Mouse (Mus musculus): Measurements from ENCODE around the gene Prm1. TPM values are rescaled to one million over a fixed set of nuclear protein-coding genes. Genes with fewer than 3 reads are reported as not detected.

Gene Prm1
- polyA plus RNA-seq, 1 experiment from 2014 or later, result not detected

DNA sequence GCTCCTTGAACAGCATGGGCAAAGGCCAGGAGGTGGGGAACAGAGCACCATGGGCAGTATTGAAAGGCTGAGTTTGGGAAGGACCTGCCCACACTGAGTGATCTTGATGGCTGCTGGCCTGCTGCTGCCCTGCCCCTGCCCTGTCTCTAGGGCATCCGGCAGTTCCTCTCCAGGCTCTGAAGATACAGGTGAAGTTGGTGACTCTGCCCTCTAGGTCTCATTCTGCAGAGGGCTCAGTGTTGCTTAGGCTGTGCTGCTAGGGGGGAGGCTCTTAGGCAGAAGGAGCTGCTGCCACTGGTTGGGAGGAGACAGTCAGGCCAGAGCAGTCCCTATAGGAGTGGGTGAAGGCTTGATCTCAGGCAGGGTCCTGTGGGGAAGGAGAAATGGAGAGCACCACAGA is 32.3 kb upstream of the Prm1 start:
- H3K27ac ChIP-seq, result peak overlapping the region; percentile 61
- H3K36me3 ChIP-seq, result peaks cover 24% of the 10 kb centered on the region
- no peak for DNase-seq (ENCODE audit: low spot score)
- H3K27me3 ChIP-seq (ENCODE audit: low read depth, poor library complexity, severe bottlenecking), result 0 out of 2 replicates have a peak, but pooled peaks cover 7% of the 10 kb centered on the region
- no peaks in the 10 kb centered on the region for H3K9me3 ChIP-seq (replicated peaks)
- no peak overlapping the region for H3K4me3 ChIP-seq
- peaks cover 57% of the 10 kb centered on the region for H3K4me1 ChIP-seq
- 100% methylated on average over 1 of the region's 1 CpGs for WGBS

DNA sequence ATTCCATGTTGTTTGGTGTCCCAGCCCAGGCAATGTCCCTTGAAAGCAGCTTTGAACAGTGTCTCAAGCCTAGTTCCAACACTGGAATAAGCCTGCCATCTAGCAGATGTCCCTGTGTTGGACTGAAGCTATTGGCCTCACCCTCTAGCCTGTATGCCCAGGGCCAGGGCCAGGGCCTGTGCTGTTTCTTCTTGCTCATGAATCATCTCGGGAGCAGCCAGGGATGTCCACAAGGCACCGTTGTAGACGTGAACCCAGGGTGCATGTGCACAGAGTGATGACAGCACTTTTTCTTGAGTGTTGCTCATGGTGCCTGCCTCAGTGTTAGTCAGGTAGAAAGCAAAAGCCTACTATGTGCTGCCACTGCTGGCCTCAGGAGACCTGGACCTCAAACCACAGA is 31.6 kb upstream of the Prm1 start:
- 88% methylated on average over 3 of the region's 3 CpGs for WGBS
- H3K36me3 ChIP-seq, result peaks cover 24% of the 10 kb centered on the region
- H3K27me3 ChIP-seq (ENCODE audit: low read depth, poor library complexity, severe bottlenecking), result 0 out of 2 replicates have a peak, but pooled peaks cover 7% of the 10 kb centered on the region
- peaks cover 54% of the 10 kb centered on the region for H3K4me1 ChIP-seq
- H3K27ac ChIP-seq, result no peak overlapping the region
- no peaks in the 10 kb centered on the region for H3K9me3 ChIP-seq (replicated peaks)
- DNase-seq (ENCODE audit: low spot score), result no peak
- H3K4me3 ChIP-seq, result no peak overlapping the region

DNA sequence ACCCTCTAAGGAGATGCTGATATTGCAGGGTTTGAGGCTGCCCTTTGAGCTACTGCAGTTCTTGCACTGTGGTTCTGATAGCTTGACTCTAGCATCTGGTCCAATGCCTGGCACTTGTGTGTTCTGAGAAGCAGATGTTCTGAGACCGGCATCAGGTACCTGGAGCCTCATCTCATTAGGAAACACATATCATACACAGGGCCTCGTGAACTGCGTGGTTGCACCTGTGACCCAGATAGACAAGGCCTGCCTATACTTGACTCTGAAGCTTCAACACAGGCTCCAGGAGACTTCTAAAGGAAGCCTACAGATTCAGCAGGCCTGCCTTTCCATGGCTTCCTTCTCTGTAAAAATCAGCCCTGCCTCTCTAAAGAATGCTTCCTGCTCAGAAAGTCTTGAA is 30.7 kb upstream of the Prm1 start:
- no peaks in the 10 kb centered on the region for H3K9me3 ChIP-seq (replicated peaks)
- no peak overlapping the region for H3K4me3 ChIP-seq
- H3K27me3 ChIP-seq (ENCODE audit: low read depth, poor library complexity, severe bottlenecking), result 0 out of 2 replicates have a peak, but pooled peaks cover 7% of the 10 kb centered on the region
- 94% methylated on average over 3 of the region's 3 CpGs for WGBS
- H3K27ac ChIP-seq, result no peak overlapping the region
- no peak for DNase-seq (ENCODE audit: low spot score)
- peaks cover 21% of the 10 kb centered on the region for H3K36me3 ChIP-seq
- peaks cover 53% of the 10 kb centered on the region for H3K4me1 ChIP-seq

DNA sequence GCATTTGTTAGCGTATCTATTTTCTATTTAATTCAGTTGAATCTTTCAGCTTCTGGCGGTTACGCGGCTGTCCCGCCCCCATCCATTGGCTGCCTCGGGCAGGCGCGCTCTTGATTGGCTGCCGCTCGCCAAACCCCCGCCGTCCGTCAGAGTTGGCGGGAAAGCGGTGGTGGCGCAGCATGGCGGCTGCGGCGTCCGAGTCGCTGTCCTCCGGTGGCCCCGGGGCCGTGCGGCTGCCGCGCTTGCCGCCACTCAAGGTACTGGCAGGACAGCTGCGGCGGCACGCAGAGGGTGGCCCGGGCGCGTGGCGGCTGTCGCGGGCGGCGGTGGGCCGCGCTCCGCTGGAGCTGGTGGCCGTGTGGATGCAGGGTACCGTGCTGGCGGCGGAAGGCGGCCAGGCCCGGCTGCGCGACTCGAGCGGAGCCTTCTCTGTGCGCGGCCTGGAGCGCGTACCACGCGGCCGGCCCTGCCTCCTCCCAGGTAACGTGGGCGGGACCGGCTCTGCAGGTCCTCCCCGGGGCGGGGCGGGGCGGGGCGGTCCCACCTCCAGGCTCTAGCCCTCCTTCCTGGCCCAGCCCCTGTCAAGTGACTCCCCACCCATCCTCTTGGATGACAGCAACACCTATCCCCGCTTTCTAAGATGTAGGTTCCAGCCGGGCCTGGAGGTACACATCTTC is 29.4 kb upstream of the Prm1 start, which contains the start of gene Rmi2:
Rmi2 (plus strand) TSS at position 149 of the 677 bp plus-strand sequence.
- H3K4me3 ChIP-seq, result peak within 1 kb of the TSS; percentile 90
- peaks cover 8% of the 10 kb centered on the region for H3K36me3 ChIP-seq
- H3K27me3 ChIP-seq (ENCODE audit: low read depth, poor library complexity, severe bottlenecking), result 0 out of 2 replicates have a peak, but pooled peaks cover 7% of the 10 kb centered on the region
- H3K9me3 ChIP-seq (replicated peaks), result no peaks in the 10 kb centered on the region
- H3K4me1 ChIP-seq, result peaks cover 52% of the 10 kb centered on the region
- WGBS, result under 1% methylated on average over 67 of the region's 69 CpGs
- peak; percentile 92 for DNase-seq (ENCODE audit: low spot score)
- H3K27ac ChIP-seq, result peak within 1 kb of the TSS; percentile 97

DNA sequence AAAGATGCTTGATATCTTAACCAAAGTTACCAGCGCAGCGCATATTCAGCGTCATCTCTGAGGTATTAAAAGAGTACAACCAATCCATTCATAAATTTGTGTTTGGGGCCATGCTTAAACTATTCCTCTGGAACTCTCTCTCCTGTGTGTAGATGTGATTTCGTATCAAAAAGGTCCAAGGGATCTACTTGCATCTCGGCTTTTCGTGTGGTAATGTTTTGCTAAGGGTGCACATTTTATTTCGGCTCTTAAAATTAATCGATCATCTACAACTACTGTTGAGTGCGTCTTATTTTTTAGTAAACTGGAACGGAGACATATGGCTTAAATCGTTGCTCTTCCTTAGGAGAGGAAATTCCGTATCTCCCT is 28.9 kb upstream of the Prm1 start:
- Histone ChIP-seq H3K4me3 (peak overlapping the region; percentile 90), H3K4me1 (peaks cover 46% of the 10 kb centered on the region), H3K36me3 (0 out of 2 replicates have a peak, but pooled peaks cover 2% of the 10 kb centered on the region), H3K9me3 (replicated peaks) (no peaks in the 10 kb centered on the region), H3K27ac (peak overlapping the region; percentile 97), H3K27me3 (ENCODE audit: low read depth, poor library complexity, severe bottlenecking) (0 out of 2 replicates have a peak, but pooled peaks cover 7% of the 10 kb centered on the region)
- WGBS, result 11% methylated on average over 12 of the region's 12 CpGs
- DNase-seq (ENCODE audit: low spot score), result no peak

DNA sequence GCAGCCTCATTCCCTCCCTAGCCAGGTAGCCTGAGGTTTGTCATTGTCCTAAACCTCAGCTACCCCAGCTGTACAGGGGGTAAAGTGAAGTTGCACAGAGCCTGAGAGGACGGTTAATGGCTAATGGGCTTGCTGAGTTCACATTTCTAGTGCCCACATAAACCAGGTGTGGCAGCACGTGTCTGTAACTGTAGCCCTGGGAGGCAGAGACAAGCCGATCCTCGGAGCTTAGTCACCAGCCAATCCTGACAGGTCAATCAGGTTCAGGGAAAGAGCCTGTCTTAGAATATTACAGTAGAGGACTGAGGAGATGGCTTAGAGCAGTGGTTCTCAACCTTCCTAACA is 22.8 kb upstream of the Prm1 start:
- no peaks in the 10 kb centered on the region for H3K9me3 ChIP-seq (replicated peaks)
- WGBS, result 72% methylated on average over 4 of the region's 4 CpGs
- DNase-seq (ENCODE audit: low spot score), result no peak
- 0 out of 2 replicates have a peak, but pooled peaks cover 3% of the 10 kb centered on the region for H3K27me3 ChIP-seq (ENCODE audit: low read depth, poor library complexity, severe bottlenecking)
- no peaks in the 10 kb centered on the region for H3K36me3 ChIP-seq
- H3K27ac ChIP-seq, result 0 out of 2 replicates have a peak overlapping the region, but pooled peaks have one; percentile 11
- H3K4me3 ChIP-seq, result no peak overlapping the region
- H3K4me1 ChIP-seq, result peaks cover 14% of the 10 kb centered on the region; the same call in 1 of the 2 replicates

DNA sequence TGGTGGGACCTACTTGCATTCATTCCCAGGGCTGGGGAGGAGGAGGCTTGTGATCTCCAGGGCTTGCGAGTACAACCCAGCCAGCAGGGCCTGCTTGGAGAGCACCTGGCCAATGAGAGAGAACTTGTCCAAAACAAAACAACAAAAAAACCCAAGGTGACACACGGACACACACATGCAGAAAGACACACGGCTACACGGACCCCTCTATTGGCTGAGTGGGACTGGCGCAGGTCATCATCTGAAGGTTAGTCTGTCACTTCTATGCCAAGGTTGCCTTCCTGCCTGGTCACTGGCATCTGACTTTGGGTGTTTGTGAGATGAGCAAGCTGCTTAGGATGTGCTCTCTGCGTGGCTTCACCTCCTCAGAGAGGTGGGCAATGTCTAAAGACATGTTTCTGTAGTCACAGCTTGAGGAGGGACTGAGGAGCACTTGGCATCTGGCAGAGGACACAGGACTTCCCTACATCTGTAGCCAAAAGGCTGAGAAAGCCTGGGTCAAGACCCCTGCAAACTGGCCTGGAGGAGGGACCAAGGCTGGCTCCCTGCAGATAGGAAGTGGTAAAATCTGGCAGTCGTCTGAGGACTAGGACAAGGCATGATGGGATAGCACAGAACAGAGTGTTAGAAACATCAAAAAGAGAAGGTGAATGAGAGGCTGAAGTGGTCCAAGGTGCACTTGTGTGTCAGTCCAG is 22.3 kb upstream of the Prm1 start:
- Histone ChIP-seq H3K27ac (0 out of 2 replicates have a peak overlapping the region, but pooled peaks have one; percentile 11), H3K36me3 (no peaks in the 10 kb centered on the region), H3K9me3 (replicated peaks) (no peaks in the 10 kb centered on the region), H3K4me1 (peaks cover 14% of the 10 kb centered on the region; the same call in 1 of the 2 replicates), H3K4me3 (no peak overlapping the region), H3K27me3 (ENCODE audit: low read depth, poor library complexity, severe bottlenecking) (no peaks in the 10 kb centered on the region)
- WGBS, result 84% methylated on average over 7 of the region's 7 CpGs
- no peak for DNase-seq (ENCODE audit: low spot score)

DNA sequence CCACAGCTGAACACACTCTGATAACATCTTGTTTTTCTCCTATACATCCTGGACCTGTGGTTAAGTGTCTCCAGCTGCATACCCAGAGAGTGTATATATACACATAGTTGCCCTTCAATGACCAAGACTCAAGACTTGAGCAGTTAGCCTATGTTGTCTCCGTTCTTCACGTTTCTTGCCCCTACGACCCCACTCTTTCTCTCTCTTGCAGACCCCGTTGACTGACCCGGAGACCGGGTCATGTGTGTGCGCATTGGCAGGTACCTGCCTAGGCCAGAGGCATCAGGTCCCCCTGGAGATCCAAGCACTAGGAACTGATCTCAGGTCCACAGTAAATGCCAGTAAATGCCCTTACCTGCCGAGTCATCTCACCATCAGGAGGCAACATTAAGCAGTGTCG is 21.6 kb upstream of the Prm1 start:
- Histone ChIP-seq H3K27me3 (ENCODE audit: low read depth, poor library complexity, severe bottlenecking) (no peaks in the 10 kb centered on the region), H3K4me1 (peaks cover 14% of the 10 kb centered on the region; the same call in 1 of the 2 replicates), H3K4me3 (no peak overlapping the region), H3K36me3 (no peaks in the 10 kb centered on the region), H3K27ac (no peak overlapping the region), H3K9me3 (replicated peaks) (no peaks in the 10 kb centered on the region)
- no peak for DNase-seq (ENCODE audit: low spot score)
- 91% methylated on average over 9 of the region's 9 CpGs for WGBS

DNA sequence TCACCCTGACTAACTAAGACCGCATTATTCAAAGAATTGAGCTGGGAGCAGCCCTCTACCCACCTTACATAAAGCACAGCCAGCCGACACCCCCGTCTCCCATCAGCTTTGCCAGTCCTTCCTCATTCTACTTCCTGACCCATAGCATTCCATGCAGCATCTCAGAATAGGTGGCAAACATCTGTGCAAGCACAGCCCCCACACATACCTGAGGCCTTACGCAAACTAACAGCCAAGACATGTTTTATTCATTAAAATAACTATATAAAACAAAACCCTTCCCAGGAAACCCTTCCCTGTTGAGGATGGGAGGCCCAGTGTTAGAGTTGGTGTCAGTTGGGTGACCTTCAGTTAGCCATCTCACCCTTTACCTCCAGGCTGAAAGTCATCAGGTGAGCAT is 20.2 kb upstream of the Prm1 start:
- Histone ChIP-seq H3K27me3 (ENCODE audit: low read depth, poor library complexity, severe bottlenecking) (no peaks in the 10 kb centered on the region), H3K27ac (no peak overlapping the region), H3K4me1 (peaks cover 20% of the 10 kb centered on the region), H3K9me3 (replicated peaks) (no peaks in the 10 kb centered on the region), H3K4me3 (no peak overlapping the region), H3K36me3 (no peaks in the 10 kb centered on the region)
- WGBS, result 91% methylated on average over 4 of the region's 4 CpGs
- DNase-seq (ENCODE audit: low spot score), result no peak

DNA sequence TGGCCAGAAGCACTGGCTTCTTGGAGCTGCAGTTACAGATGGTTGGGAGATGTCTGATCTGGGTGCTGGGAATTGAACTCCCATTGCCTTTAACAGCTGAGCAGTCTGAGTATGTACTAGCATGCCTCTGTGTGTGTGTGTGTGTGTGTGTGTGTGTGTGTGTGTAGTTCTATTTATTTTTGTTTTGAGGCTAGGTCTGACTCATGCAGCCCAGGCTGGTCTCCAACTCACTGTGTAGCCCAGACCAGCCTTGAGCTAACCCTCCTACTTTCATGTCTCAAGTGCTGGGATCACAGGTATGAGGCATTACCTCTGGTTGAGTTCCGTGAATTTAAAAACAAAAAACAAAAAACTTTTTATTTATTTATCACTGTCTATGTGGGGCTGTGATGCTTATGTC is 18.9 kb upstream of the Prm1 start:
- WGBS, result 98% methylated on average over 1 of the region's 1 CpGs
- Histone ChIP-seq H3K9me3 (replicated peaks) (no peaks in the 10 kb centered on the region), H3K27ac (no peak overlapping the region), H3K4me1 (peaks cover 20% of the 10 kb centered on the region), H3K27me3 (ENCODE audit: low read depth, poor library complexity, severe bottlenecking) (no peaks in the 10 kb centered on the region), H3K36me3 (no peaks in the 10 kb centered on the region), H3K4me3 (no peak overlapping the region)
- DNase-seq (ENCODE audit: low spot score), result no peak

DNA sequence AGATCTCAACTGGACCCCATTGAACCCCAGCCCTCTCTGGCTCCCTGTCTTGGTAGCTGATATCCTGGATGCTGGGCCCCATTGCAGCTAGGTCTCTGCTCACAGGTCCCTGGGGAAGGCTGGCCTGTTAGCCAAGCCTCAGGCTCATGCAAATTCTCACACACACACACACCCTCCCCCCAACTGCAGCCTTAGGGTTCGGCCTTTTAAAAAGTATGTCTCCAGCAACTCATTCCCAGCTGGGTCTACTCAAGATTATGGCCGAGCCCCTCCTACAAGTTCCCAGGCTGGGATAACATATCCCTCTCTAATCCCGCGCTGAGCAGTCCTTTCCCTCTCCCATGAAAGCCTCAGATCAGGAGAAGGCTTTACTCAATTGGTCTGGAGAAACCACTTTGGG is 15.7 kb upstream of the Prm1 start:
- no peaks in the 10 kb centered on the region for H3K27me3 ChIP-seq (ENCODE audit: low read depth, poor library complexity, severe bottlenecking)
- peaks cover 10% of the 10 kb centered on the region for H3K4me1 ChIP-seq
- no peak overlapping the region for H3K4me3 ChIP-seq
- WGBS, result 69% methylated on average over 4 of the region's 4 CpGs
- no peaks in the 10 kb centered on the region for H3K9me3 ChIP-seq (replicated peaks)
- H3K27ac ChIP-seq, result peak overlapping the region; percentile 33; the same call in 1 of the 2 replicates
- no peak for DNase-seq (ENCODE audit: low spot score)
- H3K36me3 ChIP-seq, result no peaks in the 10 kb centered on the region

DNA sequence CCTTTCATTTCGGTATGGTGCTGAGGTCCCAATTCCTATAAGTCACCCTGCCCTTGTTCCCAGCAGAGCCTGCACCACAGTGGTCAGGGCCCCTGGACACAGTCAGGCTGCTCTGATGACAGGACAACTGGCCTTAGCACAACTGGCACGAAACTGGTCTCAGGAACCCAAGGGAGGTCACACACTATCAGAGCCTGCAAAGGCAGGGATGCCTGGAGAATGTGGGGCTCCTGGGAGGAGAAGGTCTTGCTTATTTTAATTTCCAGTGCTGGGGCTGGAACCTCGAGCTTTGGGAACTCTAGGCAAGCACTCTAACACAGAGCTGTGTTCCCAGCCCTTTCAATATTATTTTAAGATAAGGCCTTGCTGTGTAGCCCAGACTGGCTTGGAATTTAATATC is 14.3 kb upstream of the Prm1 start:
- H3K27me3 ChIP-seq (ENCODE audit: low read depth, poor library complexity, severe bottlenecking), result no peaks in the 10 kb centered on the region
- H3K27ac ChIP-seq, result no peak overlapping the region
- H3K9me3 ChIP-seq (replicated peaks), result no peaks in the 10 kb centered on the region
- H3K4me1 ChIP-seq, result peaks cover 9% of the 10 kb centered on the region
- WGBS, result 82% methylated on average over 3 of the region's 3 CpGs
- no peak overlapping the region for H3K4me3 ChIP-seq
- DNase-seq (ENCODE audit: low spot score), result no peak
- H3K36me3 ChIP-seq, result no peaks in the 10 kb centered on the region

DNA sequence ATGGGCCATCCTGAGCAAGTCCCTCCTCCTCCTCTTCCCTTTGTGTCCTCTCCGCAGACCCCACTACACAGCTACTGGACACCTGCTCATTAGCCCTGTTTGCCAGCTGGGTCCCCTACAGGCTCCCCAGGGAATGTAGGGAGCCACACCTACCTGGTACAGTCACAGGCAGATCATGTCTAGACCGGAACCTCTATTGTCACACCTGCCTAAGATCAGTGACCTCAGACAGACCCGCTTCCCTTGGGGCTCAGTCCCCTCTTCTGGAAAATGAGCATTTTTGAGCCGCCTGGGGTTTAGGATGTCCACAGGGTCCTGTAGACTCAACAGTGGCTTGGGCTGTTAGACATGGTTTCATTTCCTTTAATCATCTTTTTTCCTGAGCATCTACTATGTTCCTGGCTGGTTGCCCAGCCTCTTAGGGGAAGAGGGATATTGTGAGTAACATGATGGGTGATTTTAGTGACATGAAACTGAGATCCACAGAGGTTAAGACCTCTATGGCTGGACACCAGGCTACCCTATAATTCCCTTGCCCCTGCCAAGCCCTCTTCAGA is 13.0 kb upstream of the Prm1 start:
- DNase-seq (ENCODE audit: low spot score), result no peak
- WGBS, result 89% methylated on average over 4 of the region's 4 CpGs

More for the DNA sequence above, 13.0 kb upstream of the Prm1 start:
- H3K4me1 ChIP-seq, result peaks cover 13% of the 10 kb centered on the region
- no peaks in the 10 kb centered on the region for H3K9me3 ChIP-seq (replicated peaks)
- no peak overlapping the region for H3K4me3 ChIP-seq
- H3K27me3 ChIP-seq (ENCODE audit: low read depth, poor library complexity, severe bottlenecking), result no peaks in the 10 kb centered on the region
- H3K36me3 ChIP-seq, result no peaks in the 10 kb centered on the region
- H3K27ac ChIP-seq, result no peak overlapping the region
